Mouse (Mus musculus) hindbrain, embryonic 10.5 days (tissue): ENCODE data around the gene Ccm2l. TPM values are rescaled to one million over a fixed set of nuclear protein-coding genes. Genes with fewer than 3 reads are reported as not detected.

Experiments used
- DNase-seq: peaks from one replicate; pipeline ENCODE4 v3.0.0-alpha.2; 2017; ENCODE audit warnings: low spot score
- H3K27ac ChIP-seq: fragments of 300-500 bp; sonication (generic); 2 replicates; pipeline ENCODE4 v1.5.1; 2016; ENCODE audit warnings: mild to moderate bottlenecking, moderate library complexity
- H3K27me3 ChIP-seq: fragments of 300-500 bp; sonication (generic); 2 replicates; pipeline ENCODE4 v1.6.1; 2016; ENCODE audit warnings: mild to moderate bottlenecking; ENCODE audit not compliant: poor library complexity, insufficient read depth, severe bottlenecking
- H3K36me3 ChIP-seq: fragments of 300-500 bp; sonication (generic); 2 replicates; pipeline ENCODE4 v1.6.1; 2016; ENCODE audit warnings: mild to moderate bottlenecking, moderate library complexity
- H3K4me1 ChIP-seq: fragments of 300-500 bp; sonication (generic); replicated peaks from 2 replicates; pipeline ENCODE4 v1.6.1; 2016; ENCODE audit warnings: mild to moderate bottlenecking
- H3K4me3 ChIP-seq: fragments of 300-500 bp; sonication (generic); 2 replicates; pipeline ENCODE4 v1.5.1; 2016; ENCODE audit warnings: mild to moderate bottlenecking, moderate library complexity
- H3K9me3 ChIP-seq: fragments of 300-500 bp; sonication (generic); 2 replicates; pipeline ENCODE4 v1.6.1; 2016; ENCODE audit warnings: mild to moderate bottlenecking, moderate library complexity
- WGBS: fragments of 180-500 bp; shearing (Covaris S2); methylation state at CpG from one replicate; pipeline ENCODE4 v1.1.7; 2016; 5-methylcytosine and 5-hydroxymethylcytosine counted together
- polyA plus RNA-seq: library from polyadenylated mRNA; unstranded; fragments of >200 nt; fragmentation: Nextera tagmentation; extraction: Ambion mirVana; gene quantifications from 2 replicates; pipeline ENCODE4 v1.2.1, GENCODE M21; 2016

Ccm2l gene
- polyA plus RNA-seq, 1 experiment from 2014 or later: 1.8 TPM

GRCm38 (mm10) chr2:153036690-153037089 is 29.1 kb upstream of the Ccm2l start:
- 46% methylated on average over 2 of the region's 2 CpGs for WGBS
- no peak overlapping the region for H3K27ac ChIP-seq
- no peak for DNase-seq

GRCm38 (mm10) chr2:153043886-153044285 is 21.9 kb upstream of the Ccm2l start:
- Histone ChIP-seq H3K27ac (no peak overlapping the region), H3K4me1 (peaks cover 12% of the 10 kb centered on the region), H3K27me3 (peaks cover 3% of the 10 kb centered on the region; the same call in 1 of the 2 replicates), H3K36me3 (no peaks in the 10 kb centered on the region), H3K4me3 (no peak overlapping the region), H3K9me3 (no peaks in the 10 kb centered on the region)
- WGBS: 68% methylated on average over 3 of the region's 3 CpGs
- DNase-seq: no peak

More at GRCm38 (mm10) chr2:153036690-153037089, 29.1 kb upstream of the Ccm2l start:
- peaks cover 29% of the 10 kb centered on the region for H3K27me3 ChIP-seq
- no peaks in the 10 kb centered on the region for H3K36me3 ChIP-seq
- H3K4me3 ChIP-seq: no peak overlapping the region
- H3K9me3 ChIP-seq: no peaks in the 10 kb centered on the region
- peaks cover 25% of the 10 kb centered on the region for H3K4me1 ChIP-seq

GRCm38 (mm10) chr2:153045884-153046299 is 19.9 kb upstream of the Ccm2l start:
- H3K36me3 ChIP-seq: no peaks in the 10 kb centered on the region
- peaks cover 11% of the 10 kb centered on the region; the same call in 1 of the 2 replicates for H3K4me1 ChIP-seq
- no peak for DNase-seq
- no peak overlapping the region for H3K4me3 ChIP-seq
- no peak overlapping the region for H3K27ac ChIP-seq
- WGBS: 49% methylated on average over 8 of the region's 8 CpGs
- H3K27me3 ChIP-seq: peaks cover 14% of the 10 kb centered on the region
- H3K9me3 ChIP-seq: no peaks in the 10 kb centered on the region

- Histone ChIP-seq H3K27me3 (peaks cover 35% of the 10 kb centered on the region), H3K36me3 (no peaks in the 10 kb centered on the region), H3K27ac (no peak overlapping the region), H3K4me1 (peaks cover 18% of the 10 kb centered on the region), H3K9me3 (no peaks in the 10 kb centered on the region), H3K4me3 (no peak overlapping the region)
- WGBS: 48% methylated on average over 17 of the region's 17 CpGs
- DNase-seq: peak; percentile 56
Observed at GRCm38 (mm10) chr2:153047828-153048465, 17.8 kb upstream of the Ccm2l start.

GRCm38 (mm10) chr2:153049288-153049996 is 16.3 kb upstream of the Ccm2l start:
- no peak for DNase-seq
- no peak overlapping the region for H3K27ac ChIP-seq

GRCm38 (mm10) chr2:153049997-153050358 is 15.8 kb upstream of the Ccm2l start:
- Histone ChIP-seq H3K36me3 (peaks cover 10% of the 10 kb centered on the region; the same call in 1 of the 2 replicates), H3K9me3 (no peaks in the 10 kb centered on the region), H3K4me3 (no peak overlapping the region), H3K27me3 (peaks cover 52% of the 10 kb centered on the region), H3K4me1 (peaks cover 16% of the 10 kb centered on the region), H3K27ac (no peak overlapping the region)
- DNase-seq: no peak
- WGBS: 90% methylated on average over 4 of the region's 4 CpGs

More at GRCm38 (mm10) chr2:153049288-153049996, 16.3 kb upstream of the Ccm2l start:
- Histone ChIP-seq H3K4me3 (no peak overlapping the region), H3K36me3 (peaks cover 4% of the 10 kb centered on the region; the same call in 1 of the 2 replicates), H3K4me1 (peaks cover 16% of the 10 kb centered on the region), H3K27me3 (peaks cover 50% of the 10 kb centered on the region), H3K9me3 (no peaks in the 10 kb centered on the region)
- WGBS: 43% methylated on average over 9 of the region's 9 CpGs

- Histone ChIP-seq H3K9me3 (no peaks in the 10 kb centered on the region), H3K4me1 (peaks cover 11% of the 10 kb centered on the region), H3K27me3 (peaks cover 52% of the 10 kb centered on the region), H3K4me3 (no peak overlapping the region), H3K27ac (no peak overlapping the region), H3K36me3 (peaks cover 14% of the 10 kb centered on the region; the same call in 1 of the 2 replicates)
- no peak for DNase-seq
- 80% methylated on average over 6 of the region's 6 CpGs for WGBS
Observed at GRCm38 (mm10) chr2:153051095-153051494, 14.7 kb upstream of the Ccm2l start.

GRCm38 (mm10) chr2:153051537-153051936 is 14.2 kb upstream of the Ccm2l start:
- Histone ChIP-seq H3K27me3 (peaks cover 52% of the 10 kb centered on the region), H3K4me1 (peaks cover 10% of the 10 kb centered on the region), H3K27ac (no peak overlapping the region), H3K36me3 (peaks cover 14% of the 10 kb centered on the region; the same call in 1 of the 2 replicates), H3K9me3 (no peaks in the 10 kb centered on the region), H3K4me3 (no peak overlapping the region)
- WGBS: 80% methylated on average over 9 of the region's 9 CpGs
- no peak for DNase-seq

GRCm38 (mm10) chr2:153052700-153053351 is 12.9 kb upstream of the Ccm2l start:
- Histone ChIP-seq H3K4me1 (peaks cover 10% of the 10 kb centered on the region), H3K27ac (no peak overlapping the region), H3K36me3 (peaks cover 14% of the 10 kb centered on the region; the same call in 1 of the 2 replicates), H3K27me3 (peaks cover 52% of the 10 kb centered on the region), H3K9me3 (no peaks in the 10 kb centered on the region), H3K4me3 (peak overlapping the region; percentile 5; the same call in 1 of the 2 replicates)
- peak; percentile 8 for DNase-seq
- 7% methylated on average over 30 of the region's 30 CpGs for WGBS

- Histone ChIP-seq H3K36me3 (peaks cover 14% of the 10 kb centered on the region; the same call in 1 of the 2 replicates), H3K4me3 (no peak overlapping the region), H3K27me3 (peaks cover 53% of the 10 kb centered on the region), H3K27ac (no peak overlapping the region), H3K4me1 (peaks cover 10% of the 10 kb centered on the region), H3K9me3 (no peaks in the 10 kb centered on the region)
- 90% methylated on average over 8 of the region's 8 CpGs for WGBS
- no peak for DNase-seq
Observed at GRCm38 (mm10) chr2:153053896-153054295, 11.9 kb upstream of the Ccm2l start.

GRCm38 (mm10) chr2:153055270-153055920 is 10.4 kb upstream of the Ccm2l start:
- Histone ChIP-seq H3K27ac (no peak overlapping the region), H3K4me1 (peaks cover 7% of the 10 kb centered on the region), H3K36me3 (peaks cover 14% of the 10 kb centered on the region; the same call in 1 of the 2 replicates), H3K9me3 (no peaks in the 10 kb centered on the region), H3K4me3 (no peak overlapping the region), H3K27me3 (peaks cover 49% of the 10 kb centered on the region)
- 61% methylated on average over 6 of the region's 6 CpGs for WGBS
- DNase-seq: no peak

GRCm38 (mm10) chr2:153058365-153058764 is 7.4 kb upstream of the Ccm2l start:
- no peaks in the 10 kb centered on the region for H3K9me3 ChIP-seq
- H3K36me3 ChIP-seq: peaks cover 14% of the 10 kb centered on the region; the same call in 1 of the 2 replicates
- no peak overlapping the region for H3K27ac ChIP-seq
- DNase-seq: no peak
- no peaks in the 10 kb centered on the region; the same call in 1 of the 2 replicates for H3K4me1 ChIP-seq
- H3K27me3 ChIP-seq: peaks cover 20% of the 10 kb centered on the region
- H3K4me3 ChIP-seq: no peak overlapping the region
- 81% methylated on average over 4 of the region's 4 CpGs for WGBS
